Mouse (Mus musculus): ENCODE data around the gene Tst.

Tst gene

DNA sequence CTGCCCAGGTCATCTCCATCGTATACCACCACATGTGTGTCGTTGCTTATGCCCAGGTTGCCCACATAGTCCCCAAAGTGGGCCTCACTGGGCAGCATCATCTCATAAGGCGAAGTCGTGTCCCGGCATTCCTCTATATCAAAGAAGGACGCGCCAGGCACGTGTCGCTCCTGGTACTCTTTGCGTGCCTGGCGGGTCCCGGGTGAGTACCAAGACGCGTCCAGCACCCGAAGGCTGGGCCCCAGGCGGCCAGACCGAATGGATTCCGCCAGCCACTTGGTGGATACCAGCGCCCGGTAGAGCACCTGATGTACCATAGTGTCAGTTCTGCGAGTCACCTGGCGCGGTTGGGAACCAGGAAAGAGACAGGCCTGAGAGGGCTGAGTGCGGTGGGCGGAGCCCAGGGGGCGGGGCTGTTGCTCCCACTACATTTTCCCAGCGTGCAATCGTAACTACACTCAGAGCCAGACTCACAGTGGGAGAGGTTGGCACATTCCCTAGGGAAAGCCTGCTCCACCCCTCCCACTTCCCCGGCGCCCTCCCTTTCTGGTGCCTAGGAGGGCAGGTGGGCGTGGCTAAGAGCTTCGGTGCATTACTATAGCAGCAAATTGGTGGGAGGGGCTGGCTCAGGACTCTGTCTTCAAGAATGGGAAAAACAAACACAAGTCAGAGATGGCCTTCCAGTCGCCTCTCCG, at the start of gene Tst:
Gene Tst, minus strand, starts transcription at position 391 of the 695 bp plus-strand sequence.
- peak; percentile 75 for DNase-seq

DNA sequence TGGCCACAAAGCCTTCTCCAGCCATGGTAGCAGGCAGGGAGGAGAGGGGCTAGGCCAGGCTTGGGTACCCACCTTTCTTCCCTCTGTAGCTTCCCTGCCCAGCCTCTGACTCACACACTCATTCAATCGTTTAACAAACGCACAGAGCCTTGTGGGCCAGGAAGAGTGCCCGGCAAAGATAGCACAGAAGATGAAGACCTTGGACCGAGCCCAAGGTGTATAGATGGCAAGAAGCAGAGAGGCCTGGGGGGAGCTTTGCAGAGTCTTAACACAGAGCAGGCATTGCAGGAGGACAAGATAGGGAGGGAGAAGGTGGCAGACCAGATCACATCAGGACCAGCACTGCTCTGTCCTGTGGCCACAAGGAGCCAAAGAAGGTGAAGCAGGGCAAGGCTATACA, 49.5 kb upstream of the Tst start:
- DNase-seq, result no peak

DNA sequence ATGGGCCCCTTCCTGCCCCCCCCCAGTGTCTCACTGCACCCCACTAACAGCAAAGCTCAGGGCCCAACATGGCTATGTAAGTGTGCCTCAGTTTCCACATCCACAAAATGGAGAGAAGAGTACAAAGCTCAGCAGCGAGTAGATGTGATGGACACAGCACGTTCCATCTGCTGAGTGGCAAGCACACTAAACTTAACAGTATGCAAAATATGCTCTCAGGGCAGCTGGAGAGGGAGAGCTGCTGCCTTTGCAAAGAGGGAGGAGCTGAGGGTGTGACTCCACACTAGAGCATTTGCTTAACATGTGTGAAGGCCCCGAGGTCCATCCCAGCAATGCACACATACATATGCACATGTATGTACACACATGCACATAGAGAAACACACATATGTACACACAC, 47.2 kb upstream of the Tst start:
- no peak for DNase-seq

DNA sequence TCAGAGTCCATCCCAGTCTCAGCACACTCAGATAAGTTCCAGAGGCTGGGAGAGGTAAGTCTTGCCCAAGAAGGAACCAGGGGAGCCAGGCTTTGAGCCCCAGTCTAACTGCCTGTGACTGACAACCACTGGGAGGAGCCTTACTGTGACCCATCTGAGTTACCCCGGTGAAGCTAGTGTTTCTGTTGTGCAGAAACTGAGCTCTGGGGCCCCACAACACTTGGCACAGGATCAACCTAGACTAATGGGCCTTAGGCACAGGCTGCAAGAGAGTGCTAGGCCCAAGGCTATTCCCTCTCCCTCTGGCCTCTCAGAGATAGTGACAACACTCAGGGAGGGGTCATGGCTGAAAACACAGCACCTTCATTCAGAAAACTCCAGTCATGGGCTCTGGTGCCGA, 45.5 kb upstream of the Tst start:
- no peak for DNase-seq

DNA sequence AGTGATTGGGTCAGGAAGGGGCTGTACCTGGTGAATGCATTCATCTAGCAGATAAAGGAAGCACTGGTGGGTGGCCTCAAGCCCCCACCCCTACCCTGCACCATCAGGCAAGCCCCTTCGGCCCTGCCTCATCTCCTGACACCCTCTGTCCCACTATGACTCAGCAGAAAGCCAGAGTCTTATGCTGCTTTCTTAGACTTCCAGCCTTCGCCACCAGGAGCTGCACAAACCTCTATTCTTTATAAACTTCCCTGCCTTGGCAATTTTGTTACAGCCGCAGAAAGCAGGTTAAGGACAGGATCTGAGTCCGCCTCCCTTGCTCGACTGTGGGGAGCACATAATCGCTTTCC, 44.7 kb upstream of the Tst start:
- no peak for DNase-seq

DNA sequence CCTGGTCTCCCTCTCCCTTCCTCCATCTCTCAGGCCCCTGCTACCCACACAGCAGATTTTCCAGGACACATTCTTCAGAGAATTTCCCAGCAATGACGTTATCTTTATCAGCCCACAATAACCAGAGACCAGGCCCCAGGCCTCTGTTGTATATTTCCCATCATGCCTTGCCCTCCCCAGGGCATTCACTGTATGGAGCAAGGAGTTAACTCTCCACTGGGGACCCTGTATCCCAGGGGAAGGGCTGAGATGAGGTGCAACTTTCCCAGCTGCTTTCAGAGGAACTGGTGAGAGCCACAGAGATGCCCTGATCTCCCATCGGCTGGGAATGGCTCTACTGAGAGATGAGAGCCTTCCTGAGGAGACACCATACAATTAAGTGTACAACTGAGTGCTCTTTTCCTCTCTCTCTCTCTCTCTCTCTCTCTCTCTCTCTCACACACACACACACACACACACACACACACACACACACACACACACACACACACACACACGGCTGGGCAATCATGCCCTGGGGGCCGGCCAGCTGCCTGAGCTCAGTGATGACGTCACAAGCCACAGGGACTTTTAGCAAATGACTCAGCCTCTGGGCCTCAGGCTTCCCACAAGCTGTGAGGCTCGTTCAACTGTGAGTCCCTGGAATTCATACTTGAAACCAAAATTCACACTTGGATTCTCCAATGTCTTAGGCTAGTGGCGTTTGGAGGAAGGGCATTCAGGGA, 44.1 kb upstream of the Tst start:
- DNase-seq, result peak; percentile 42

DNA sequence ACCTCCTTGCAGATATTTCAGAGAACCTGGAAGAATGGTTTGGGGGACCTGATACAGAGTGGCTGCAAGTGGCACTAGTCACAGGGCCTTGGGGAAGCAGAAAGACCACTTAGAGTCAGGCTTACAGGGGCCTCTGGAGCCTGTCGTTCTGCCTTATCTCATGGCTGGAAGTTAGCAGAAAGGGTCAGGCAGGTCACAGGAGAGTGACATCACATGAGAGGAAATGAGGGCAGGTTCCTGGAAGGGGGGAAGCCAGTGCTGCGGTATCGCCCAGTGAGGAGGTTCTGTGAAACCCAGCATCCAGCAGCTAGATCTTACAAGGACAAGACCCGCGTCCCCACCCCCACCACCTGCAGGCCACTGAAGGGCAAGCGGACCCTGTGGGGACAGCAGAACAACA, 43.4 kb upstream of the Tst start:
- no peak for DNase-seq

DNA sequence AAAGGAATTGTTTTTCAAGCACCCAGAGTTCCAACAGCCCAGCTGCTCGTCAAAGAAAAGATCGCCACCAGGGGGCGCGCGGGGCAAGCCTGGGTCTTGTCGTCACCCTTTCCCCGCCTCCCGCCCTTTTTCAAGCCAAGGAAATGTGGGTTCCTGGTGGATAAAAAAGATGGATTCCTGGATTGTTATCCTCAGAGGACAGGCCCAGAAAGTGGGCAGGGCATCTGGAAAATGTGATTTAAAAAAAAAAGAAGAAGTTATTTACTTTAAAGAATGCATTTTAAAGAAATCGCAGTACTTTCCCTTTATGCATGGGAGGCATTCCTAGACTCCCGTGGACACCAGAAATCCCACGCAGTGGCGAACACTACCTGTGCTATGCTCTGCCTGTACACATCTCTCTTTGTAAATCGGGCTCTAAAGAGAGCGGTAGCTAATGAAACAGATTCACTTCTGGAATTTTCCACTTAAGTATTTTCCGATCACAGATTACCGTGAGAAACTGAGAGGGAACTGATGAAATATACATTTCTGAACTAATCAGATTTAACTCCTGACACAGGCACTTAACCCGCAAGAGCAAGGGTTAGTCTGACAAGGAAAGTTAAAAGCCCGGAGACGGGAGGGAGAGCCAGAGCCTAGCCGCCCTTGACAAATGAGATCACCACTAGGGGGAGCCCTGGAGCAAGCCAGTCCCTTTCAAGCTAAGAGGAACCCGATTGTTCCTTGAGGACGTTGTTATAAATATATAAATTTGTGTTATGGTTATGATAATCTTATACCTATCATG, 42.2 kb upstream of the Tst start:
- peak; percentile 93 for DNase-seq

DNA sequence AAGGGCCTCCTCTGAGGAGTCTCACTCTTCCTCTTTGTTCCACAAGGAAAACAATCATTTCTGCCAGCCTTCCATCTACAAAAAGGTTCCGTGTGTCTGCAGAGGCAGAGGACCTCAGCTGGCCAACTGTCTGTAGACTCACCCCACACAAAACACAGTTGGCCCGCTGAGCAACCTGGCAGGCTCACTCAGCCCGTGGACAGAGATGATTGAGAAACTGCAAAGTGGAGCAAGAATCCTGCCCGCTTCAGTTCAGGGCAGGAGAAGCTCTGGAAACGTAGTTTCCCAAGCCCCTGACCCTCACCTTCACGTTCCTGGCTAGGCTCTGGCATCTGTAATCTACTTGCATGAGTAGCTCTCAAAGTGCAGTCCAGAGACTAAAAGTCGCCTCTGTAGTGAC, 41.4 kb upstream of the Tst start:
- DNase-seq, result no peak

DNA sequence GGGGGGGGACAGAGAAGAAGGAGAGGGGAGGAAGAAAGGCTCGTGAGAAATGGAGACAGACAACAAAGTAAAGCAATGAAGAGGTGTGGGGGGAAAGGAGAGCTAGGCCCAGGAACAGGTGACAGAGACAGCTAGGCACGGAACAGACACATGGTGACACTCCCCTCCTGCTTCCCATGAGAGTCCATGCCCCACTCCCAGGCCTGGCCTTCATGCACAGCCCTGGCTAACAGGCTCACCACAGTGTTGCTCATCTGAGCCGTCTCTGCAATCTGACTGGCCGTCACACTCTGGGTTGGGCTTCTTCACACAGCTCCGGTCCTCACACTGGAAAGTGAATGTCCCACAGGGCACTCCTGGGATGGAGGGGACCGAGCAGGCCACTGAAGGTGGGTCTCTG, 38.1 kb upstream of the Tst start:
- DNase-seq, result no peak

DNA sequence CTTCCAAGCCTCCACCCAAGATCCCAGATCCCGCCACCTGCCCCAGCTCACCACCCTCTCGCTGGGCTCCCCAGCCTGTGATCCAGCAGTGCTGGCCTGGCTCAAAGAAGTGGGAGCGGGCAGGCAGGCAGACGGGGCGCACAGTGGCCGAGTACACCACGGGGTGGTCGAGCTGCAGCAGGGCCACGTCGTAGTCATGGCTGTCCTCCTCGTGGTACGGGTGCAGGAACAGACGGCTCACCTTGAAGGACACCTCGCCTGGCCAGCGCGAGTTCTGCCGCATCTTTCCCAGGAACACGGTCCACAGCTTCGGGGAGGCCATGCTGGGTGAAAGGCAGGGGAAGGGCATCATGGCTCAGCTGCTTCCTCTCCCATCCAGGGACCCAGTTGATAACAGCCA, 36.5 kb upstream of the Tst start:
- DNase-seq, result no peak

DNA sequence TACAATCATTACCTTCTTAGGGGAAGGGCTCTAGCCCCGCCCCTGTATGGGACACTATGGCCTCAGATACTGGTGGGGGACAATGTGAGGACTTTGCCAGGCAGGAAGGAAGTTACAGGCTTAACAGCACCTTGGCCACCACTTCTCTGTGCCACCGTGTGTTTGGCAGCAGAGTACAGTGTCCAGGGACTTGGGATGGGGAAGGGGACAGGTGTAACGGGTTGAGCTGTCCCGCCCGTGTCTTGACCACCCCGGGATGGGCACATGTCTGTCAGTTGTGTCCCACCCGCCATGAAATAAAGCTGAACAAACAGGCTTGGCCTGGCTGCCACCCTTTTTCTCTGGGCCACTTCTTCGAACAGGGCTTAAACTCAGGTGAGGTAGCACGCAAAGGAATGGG, 33.3 kb upstream of the Tst start:
- DNase-seq, result no peak

DNA sequence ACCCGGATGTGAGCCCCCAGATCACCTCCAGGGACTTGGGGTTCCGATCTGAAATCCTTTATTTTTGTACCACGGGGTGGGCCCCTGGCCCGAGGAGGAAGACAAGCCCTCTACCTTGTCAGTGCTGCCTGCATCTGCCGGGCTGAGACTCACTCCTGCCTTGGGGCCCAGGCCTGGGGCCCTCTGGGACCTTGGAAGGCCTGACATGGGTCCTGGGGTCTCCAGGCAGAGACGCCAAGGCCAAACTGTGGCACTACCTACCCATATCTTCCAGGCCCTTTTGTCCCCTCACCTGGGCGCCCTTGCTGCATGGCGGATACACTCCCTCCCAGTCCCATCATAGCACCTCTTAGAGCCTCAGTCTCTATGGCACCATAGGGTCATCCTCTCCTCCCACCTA, 32.8 kb upstream of the Tst start:
- no peak for DNase-seq

DNA sequence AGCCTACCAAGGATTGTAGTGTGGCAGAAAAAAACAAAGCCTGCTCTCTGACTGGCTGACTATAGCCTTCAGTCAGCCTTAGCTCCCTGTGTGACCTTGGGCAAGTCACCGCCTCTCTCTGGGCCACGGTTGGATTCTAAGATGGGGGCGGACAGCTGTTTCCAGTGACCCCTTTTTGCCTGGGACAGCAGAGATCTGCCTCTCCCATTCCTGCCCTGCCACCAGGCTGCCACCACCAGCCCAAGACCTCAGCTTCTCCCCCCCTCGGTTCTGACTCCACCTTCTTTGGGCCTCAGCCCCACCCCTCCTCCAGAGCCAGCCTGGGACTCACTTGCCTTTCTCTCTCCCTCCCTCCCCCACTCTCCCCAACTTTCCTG, 32.3 kb upstream of the Tst start:
- no peak for DNase-seq

DNA sequence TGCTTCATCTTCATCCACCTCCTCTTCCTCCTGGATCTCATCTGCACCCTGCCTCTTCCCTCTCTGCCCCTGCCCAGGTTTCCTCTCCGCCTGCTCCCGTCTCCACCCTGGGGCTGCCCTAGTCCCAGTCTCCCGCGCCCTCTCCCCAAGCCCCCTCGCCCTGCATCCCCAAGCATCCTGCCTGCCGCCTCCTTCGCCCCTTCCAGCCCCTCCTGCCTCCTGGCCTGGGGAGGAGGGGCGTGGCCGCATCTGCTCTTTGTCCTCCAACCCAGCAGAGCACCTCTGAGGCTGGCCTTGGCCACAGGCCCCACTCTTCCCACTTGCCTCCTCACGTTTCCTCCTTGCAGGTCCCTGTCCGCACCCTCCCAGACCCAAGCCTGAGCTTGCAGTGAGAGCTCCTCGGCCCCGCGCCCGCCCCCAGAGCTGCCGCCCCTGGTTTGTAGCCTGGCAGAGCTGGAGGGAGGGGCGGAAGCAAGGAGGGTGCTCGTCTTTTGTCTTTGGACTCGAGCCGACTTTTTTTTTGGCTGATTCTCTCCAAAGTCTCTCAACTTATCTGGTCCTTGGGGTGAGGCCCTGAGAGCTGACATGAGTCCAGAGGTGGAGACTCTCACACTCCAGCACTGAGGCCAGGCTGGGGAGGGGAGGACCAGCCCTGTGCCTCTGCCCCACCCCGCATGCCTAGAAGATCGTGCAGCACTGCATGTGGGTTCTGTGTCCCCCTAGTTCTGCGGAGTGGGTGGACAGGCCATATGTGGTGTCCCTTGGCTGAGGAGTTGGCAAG, 31.7 kb upstream of the Tst start:
- DNase-seq, result no peak

DNA sequence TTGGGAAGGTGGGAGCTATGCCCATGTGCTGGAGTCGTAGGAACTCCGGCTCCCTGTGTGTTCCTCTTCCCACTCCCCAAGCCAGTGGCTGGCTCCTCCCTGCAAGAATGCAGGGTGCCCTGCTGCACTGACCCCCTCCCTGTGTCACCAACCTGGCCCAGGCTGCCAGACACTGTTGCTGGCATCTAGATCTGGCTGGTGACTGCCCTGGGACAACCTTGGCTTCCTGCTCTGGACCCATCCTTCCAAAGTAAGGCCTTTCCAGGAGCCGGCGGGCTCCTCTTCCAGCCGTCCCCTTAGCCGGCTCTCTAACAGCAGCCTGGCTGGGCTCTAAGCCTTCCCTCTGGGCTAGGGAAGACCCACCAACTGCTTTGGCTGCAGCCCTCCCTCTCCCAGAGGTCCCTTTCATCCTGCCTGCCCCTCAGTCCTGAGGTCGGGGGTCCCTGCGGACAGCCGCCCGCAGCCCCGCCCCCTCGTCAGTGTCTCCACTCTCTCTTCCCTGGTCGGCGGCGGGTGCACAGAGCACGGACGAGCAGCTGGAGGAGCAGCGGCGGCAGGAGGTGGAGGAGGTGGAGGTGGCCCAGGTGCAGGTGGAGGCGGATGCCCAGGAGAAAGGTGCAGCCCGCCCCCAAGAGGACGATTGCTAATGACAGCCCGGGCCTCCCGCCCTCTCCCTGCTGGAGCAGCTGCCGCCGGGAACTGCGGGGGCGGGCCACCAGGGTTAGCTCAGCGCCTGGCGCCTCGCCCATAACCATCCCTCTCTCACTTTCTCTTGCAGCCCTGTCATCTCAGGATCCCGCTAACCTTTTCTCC, 30.9 kb upstream of the Tst start:
- DNase-seq, result peak; percentile 48

DNA sequence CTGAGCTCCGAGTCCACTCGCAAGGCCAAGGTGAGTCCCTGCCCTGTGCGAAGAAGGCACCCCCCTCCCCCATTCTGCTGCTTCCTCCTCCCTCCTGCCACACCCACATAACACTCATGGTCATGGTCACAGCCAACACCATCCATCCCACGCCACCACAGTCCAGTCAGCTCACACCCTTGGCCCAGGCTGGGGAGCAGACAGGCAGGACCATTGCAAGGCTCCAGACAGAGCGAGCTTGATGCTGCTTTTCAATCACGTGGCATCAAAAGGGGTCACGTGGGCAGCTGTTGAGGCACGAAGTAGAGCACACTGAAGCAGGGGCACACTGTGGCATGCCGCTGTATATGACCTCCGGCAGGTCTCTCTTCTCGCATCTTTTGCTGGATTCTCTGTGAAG, 30.0 kb upstream of the Tst start:
- no peak for DNase-seq

DNA sequence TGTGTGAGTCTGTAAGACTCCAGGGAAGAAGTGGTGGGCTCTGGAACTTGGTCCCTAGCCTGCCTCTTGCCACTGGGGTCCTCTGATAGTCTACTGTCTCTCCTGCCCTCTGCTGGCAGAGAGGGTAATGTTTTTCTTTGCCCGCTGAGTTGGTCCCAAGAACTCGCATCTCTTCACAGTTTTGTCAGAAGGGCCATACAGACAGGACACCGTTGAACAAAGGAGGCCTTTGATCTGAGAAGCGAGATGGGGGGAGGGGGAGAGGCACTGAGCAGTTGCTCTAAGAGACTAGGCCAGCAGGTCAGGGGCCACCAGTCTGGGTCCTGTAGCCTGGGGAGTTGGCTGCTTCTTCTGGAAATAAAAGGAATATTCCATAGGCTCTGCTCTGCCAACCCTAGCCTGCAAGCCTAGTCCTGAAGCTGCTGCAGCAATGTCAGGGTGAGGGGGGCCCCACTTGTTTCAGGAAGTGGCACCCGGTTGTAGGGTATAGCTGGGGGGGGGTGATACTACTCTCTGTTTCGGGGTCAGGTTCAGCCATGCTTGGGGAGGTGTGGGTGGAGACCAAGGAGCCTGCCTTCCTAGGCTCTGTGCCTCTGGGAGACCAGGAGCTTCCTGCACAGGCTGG, 29.3 kb upstream of the Tst start:
- DNase-seq, result peak; percentile 68

DNA sequence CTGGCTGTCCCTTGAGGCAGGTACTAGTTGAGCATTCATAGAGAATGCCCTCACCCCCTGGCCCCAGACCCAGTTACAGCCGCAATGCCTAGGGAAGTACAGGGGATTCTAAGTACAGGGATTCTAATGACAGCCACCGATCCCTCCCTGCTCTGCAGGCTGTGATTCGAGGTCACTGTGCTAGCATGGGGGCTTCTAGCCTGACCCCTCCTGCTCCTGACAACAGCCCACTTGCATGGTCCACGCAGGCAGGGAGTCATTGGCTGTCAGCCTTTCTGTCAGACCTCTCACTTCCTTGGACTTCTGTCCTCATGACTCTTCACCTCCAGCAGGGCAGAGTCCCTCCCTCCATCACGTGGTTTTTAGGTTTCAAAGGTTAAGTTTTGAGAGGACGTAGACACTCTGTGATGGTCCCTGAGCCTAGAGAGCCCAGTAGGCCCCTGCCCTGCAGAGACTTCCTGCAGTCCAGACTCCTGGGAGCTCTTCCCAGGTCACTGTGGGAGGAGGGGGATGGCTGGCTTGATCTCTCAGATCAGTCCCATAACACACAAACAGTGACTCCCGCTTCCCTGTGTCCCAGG, 25.9 kb upstream of the Tst start:
- DNase-seq, result no peak

DNA sequence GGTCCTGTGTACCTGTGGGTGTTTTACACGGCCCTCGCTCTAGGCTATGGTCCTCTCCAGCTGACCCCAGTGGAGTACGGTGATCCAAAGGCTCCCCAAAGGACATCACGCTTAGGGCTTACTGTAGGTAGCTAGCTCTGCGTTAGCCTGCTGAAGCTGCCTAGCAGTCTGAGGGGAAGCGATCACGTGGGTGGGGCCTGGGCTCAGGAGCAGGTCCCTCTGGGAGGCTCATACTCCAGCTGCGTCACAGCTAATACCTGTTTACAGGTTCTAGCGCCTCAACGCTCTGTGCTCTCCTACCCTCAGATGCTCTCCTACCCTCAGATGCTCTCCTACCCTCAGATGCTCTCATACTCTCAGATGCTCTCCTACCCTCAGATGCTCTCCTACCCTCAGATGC, 25.2 kb upstream of the Tst start:
- DNase-seq, result no peak

DNA sequence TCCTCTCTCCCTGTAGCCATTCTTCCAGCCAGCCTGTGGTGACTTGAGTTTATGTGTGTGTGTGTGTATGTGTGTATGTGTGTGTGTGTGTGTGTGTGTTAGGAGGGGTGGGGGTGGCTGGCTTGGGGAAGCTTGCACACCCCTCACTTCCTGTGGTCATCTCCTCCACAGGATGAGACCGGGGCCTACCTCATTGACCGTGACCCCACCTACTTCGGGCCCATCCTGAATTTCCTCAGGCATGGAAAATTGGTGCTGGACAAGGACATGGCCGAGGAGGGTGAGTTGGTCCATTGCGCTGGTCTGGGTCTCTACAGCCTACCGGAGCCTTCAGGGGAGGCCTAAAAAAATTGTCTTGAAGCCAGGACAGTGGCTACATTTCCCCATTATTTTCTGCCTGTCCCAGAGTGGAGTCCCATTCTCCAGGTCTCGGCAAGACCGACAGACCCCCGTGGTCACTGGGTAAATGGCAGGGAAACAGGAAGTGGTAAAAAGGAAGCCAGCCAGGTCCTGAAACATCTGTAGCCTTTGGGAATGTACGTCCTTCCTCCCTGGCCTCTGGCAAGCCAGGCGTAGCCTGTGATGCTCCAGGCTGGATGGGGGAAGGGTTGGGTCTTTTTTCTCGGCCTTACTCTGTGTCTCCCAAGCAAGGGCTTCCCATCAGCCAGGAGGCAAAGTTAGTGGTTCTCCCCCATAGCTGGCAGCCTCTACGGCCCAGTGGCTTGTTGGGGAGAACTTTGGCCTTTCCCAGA, 24.3 kb upstream of the Tst start:
- no peak for DNase-seq
